Mouse (Mus musculus): ENCODE results near the gene Ifngr1.

- TF ChIP-seq CTCF (IDR thresholded peaks at IDR 0.05; ENCODE audit: low read depth), result no peak
- no peak for TF ChIP-seq EP300 (optimal IDR thresholded peaks at IDR 0.05)
Observed at GRCm38 (mm10) chr10:19613111-19613753, 21.5 kb downstream of the Ifngr1 start.

All from stomach, postnatal 0 days (tissue).